Mouse (Mus musculus): Measurements from ENCODE around the gene Spsb3. TPM values are rescaled to one million over a fixed set of nuclear protein-coding genes. Genes with fewer than 3 reads are reported as not detected.
A peak's percentile ranks its signal among the peaks of the same experiment; 100 is the strongest.

Spsb3 gene
- polyA plus RNA-seq, 1 experiment, result 10.5 TPM

GRCm38 (mm10) chr17:24902671-24903474 lies 16.4 kb downstream of the Spsb3 start:
- H3K27me3 ChIP-seq (ENCODE audit: control insufficient read depth, insufficient read depth, low read length, poor library complexity, severe bottlenecking), result no peaks in the 10 kb centered on the region
- TF ChIP-seq POLR2A (IDR thresholded peaks at IDR 0.05; ENCODE audit: insufficient read depth, low read length), result no peak
- peak; percentile 66 for TF ChIP-seq CTCF (IDR thresholded peaks at IDR 0.05; ENCODE audit: low read depth, low read length)
- no peak for TF ChIP-seq EP300 (IDR thresholded peaks at IDR 0.05; ENCODE audit: insufficient read depth, low read depth, low read length)
- no peak overlapping the region for H3K27ac ChIP-seq (ENCODE audit: insufficient read depth, low read length)
- H3K9me3 ChIP-seq (replicated peaks; ENCODE audit: control insufficient read depth, insufficient read depth, low read length, poor library complexity, severe bottlenecking), result no peaks in the 10 kb centered on the region
- no peak overlapping the region for H3K4me3 ChIP-seq (ENCODE audit: low read depth, low read length)
- peaks cover 12% of the 10 kb centered on the region for H3K36me3 ChIP-seq (ENCODE audit: control insufficient read depth, insufficient read depth, low read length, poor library complexity, severe bottlenecking)
- H3K9ac ChIP-seq (ENCODE audit: low read depth, poor library complexity, severe bottlenecking), result no peak overlapping the region
- H3K4me1 ChIP-seq (ENCODE audit: control insufficient read depth, insufficient read depth, low read length), result no peaks in the 10 kb centered on the region

DNA sequence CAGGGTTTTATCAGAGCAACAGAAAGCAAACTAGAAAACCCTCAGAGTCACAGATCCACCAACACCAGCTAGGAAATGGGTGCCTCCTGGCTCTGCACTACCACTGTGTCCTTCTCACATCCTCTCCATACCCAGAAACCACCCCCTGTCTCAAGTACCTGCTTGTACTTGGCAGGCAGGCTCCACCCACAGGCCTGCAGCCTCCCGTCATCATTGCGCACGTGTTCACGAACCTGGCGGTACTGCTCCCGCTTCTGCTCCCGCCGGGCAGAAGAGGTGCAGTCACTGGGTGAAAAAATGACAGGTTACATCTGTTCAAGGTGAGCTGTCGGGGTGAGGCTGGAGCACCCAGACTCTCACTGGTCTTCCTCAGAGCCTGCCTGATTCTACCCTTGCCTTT lies 17.3 kb downstream of the Spsb3 start:
- Histone ChIP-seq H3K4me1 (ENCODE audit: control insufficient read depth, insufficient read depth, low read length) (no peaks in the 10 kb centered on the region), H3K4me3 (ENCODE audit: low read depth, low read length) (no peak overlapping the region), H3K9ac (ENCODE audit: low read depth, poor library complexity, severe bottlenecking) (no peak overlapping the region), H3K27ac (ENCODE audit: insufficient read depth, low read length) (no peak overlapping the region), H3K9me3 (replicated peaks; ENCODE audit: control insufficient read depth, insufficient read depth, low read length, poor library complexity, severe bottlenecking) (no peaks in the 10 kb centered on the region), H3K27me3 (ENCODE audit: control insufficient read depth, insufficient read depth, low read length, poor library complexity, severe bottlenecking) (no peaks in the 10 kb centered on the region), H3K36me3 (ENCODE audit: control insufficient read depth, insufficient read depth, low read length, poor library complexity, severe bottlenecking) (peaks cover 13% of the 10 kb centered on the region)
- TF ChIP-seq POLR2A (IDR thresholded peaks at IDR 0.05; ENCODE audit: insufficient read depth, low read length), result no peak
- no peak for TF ChIP-seq EP300 (IDR thresholded peaks at IDR 0.05; ENCODE audit: insufficient read depth, low read depth, low read length)
- no peak for TF ChIP-seq CTCF (IDR thresholded peaks at IDR 0.05; ENCODE audit: low read depth, low read length)

DNA sequence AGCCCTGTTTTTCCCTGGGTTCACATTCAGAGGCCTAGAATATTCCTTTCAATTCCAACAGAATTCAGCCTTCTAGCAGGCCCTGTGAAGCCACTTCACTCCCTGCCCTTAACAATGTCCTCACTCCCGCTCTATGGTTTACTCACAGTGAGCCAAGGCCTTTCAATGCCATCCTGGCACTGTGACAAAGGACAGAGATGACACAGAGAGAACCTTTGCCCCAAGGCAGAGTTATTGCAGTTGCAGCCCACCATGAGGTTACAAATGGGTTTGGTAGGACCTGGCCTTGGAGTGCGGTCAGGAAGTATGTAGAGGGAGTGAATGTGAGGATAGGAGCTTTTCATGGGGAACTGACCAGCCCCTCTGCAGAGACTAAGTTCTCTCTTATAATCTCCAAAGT lies 21.1 kb downstream of the Spsb3 start:
- Histone ChIP-seq H3K36me3 (ENCODE audit: control insufficient read depth, insufficient read depth, low read length, poor library complexity, severe bottlenecking) (peaks cover 17% of the 10 kb centered on the region), H3K4me3 (ENCODE audit: low read depth, low read length) (no peak overlapping the region), H3K9me3 (replicated peaks; ENCODE audit: control insufficient read depth, insufficient read depth, low read length, poor library complexity, severe bottlenecking) (no peaks in the 10 kb centered on the region), H3K27me3 (ENCODE audit: control insufficient read depth, insufficient read depth, low read length, poor library complexity, severe bottlenecking) (no peaks in the 10 kb centered on the region), H3K27ac (ENCODE audit: insufficient read depth, low read length) (no peak overlapping the region), H3K4me1 (ENCODE audit: control insufficient read depth, insufficient read depth, low read length) (no peaks in the 10 kb centered on the region), H3K9ac (ENCODE audit: low read depth, poor library complexity, severe bottlenecking) (no peak overlapping the region)
- TF ChIP-seq POLR2A (IDR thresholded peaks at IDR 0.05; ENCODE audit: insufficient read depth, low read length) (no peak), CTCF (IDR thresholded peaks at IDR 0.05; ENCODE audit: low read depth, low read length) (no peak), EP300 (IDR thresholded peaks at IDR 0.05; ENCODE audit: insufficient read depth, low read depth, low read length) (no peak)

DNA sequence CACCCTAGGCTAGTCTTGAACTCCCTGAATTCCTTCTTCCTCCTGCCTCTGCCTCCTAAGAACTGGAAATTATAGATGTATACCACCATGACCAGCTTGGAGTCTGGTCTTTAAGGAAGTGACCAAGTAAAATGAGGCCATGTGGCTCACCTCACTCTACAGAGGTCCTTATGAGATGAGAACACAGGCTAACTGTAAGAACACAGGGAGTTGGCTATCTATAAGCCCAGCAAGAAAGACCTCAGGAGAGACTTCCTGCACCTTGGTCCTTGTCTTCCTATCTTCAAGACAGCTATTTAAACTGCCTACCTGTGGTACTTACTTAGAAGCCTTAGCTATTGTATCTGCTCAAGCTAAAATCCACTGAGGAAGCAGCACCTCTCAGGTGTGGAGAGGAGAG lies 27.5 kb downstream of the Spsb3 start:
- no peak overlapping the region for H3K9ac ChIP-seq (ENCODE audit: low read depth, poor library complexity, severe bottlenecking)
- no peaks in the 10 kb centered on the region for H3K4me1 ChIP-seq (ENCODE audit: control insufficient read depth, insufficient read depth, low read length)
- H3K9me3 ChIP-seq (replicated peaks; ENCODE audit: control insufficient read depth, insufficient read depth, low read length, poor library complexity, severe bottlenecking), result no peaks in the 10 kb centered on the region
- no peaks in the 10 kb centered on the region for H3K27me3 ChIP-seq (ENCODE audit: control insufficient read depth, insufficient read depth, low read length, poor library complexity, severe bottlenecking)
- H3K36me3 ChIP-seq (ENCODE audit: control insufficient read depth, insufficient read depth, low read length, poor library complexity, severe bottlenecking), result peaks cover 27% of the 10 kb centered on the region
- TF ChIP-seq CTCF (IDR thresholded peaks at IDR 0.05; ENCODE audit: low read depth, low read length) (no peak), POLR2A (IDR thresholded peaks at IDR 0.05; ENCODE audit: insufficient read depth, low read length) (no peak), EP300 (IDR thresholded peaks at IDR 0.05; ENCODE audit: insufficient read depth, low read depth, low read length) (no peak)
- no peak overlapping the region for H3K27ac ChIP-seq (ENCODE audit: insufficient read depth, low read length)
- H3K4me3 ChIP-seq (ENCODE audit: low read depth, low read length), result no peak overlapping the region

- Histone ChIP-seq H3K4me1 (ENCODE audit: control insufficient read depth, insufficient read depth, low read length) (no peaks in the 10 kb centered on the region), H3K27me3 (ENCODE audit: control insufficient read depth, insufficient read depth, low read length, poor library complexity, severe bottlenecking) (no peaks in the 10 kb centered on the region), H3K4me3 (ENCODE audit: low read depth, low read length) (no peak overlapping the region), H3K9me3 (replicated peaks; ENCODE audit: control insufficient read depth, insufficient read depth, low read length, poor library complexity, severe bottlenecking) (no peaks in the 10 kb centered on the region), H3K27ac (ENCODE audit: insufficient read depth, low read length) (no peak overlapping the region), H3K9ac (ENCODE audit: low read depth, poor library complexity, severe bottlenecking) (no peak overlapping the region), H3K36me3 (ENCODE audit: control insufficient read depth, insufficient read depth, low read length, poor library complexity, severe bottlenecking) (peaks cover 24% of the 10 kb centered on the region)
- TF ChIP-seq POLR2A (IDR thresholded peaks at IDR 0.05; ENCODE audit: insufficient read depth, low read length) (no peak), CTCF (IDR thresholded peaks at IDR 0.05; ENCODE audit: low read depth, low read length) (no peak), EP300 (IDR thresholded peaks at IDR 0.05; ENCODE audit: insufficient read depth, low read depth, low read length) (no peak)
Observed at GRCm38 (mm10) chr17:24923246-24923645, 36.8 kb downstream of the Spsb3 start.

DNA sequence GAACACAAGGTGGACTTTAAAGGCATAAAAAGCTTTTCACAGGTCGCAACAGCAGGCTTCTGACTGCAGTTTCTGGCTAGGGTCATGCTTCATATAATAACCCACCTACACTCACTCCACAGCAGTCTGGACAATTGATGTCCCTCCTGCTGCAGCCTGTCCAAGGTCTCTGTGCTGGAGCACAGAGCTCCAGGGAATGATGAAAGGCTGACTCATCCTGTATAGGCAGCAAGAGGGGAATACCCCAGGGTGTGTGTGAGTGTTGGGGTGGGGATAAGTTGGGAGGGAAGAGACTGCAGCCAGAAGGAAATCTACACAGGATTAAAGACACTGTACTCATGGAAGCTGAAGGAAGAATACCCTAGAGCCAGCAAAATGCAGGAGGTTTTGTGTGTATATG lies 43.1 kb downstream of the Spsb3 start:
- Histone ChIP-seq H3K9me3 (replicated peaks; ENCODE audit: control insufficient read depth, insufficient read depth, low read length, poor library complexity, severe bottlenecking) (no peaks in the 10 kb centered on the region), H3K27ac (ENCODE audit: insufficient read depth, low read length) (peak overlapping the region; percentile 54; the same call in 1 of the 2 replicates), H3K9ac (ENCODE audit: low read depth, poor library complexity, severe bottlenecking) (no peak overlapping the region; the same call in 1 of the 2 replicates), H3K36me3 (ENCODE audit: control insufficient read depth, insufficient read depth, low read length, poor library complexity, severe bottlenecking) (peaks cover 13% of the 10 kb centered on the region), H3K4me1 (ENCODE audit: control insufficient read depth, insufficient read depth, low read length) (no peaks in the 10 kb centered on the region), H3K27me3 (ENCODE audit: control insufficient read depth, insufficient read depth, low read length, poor library complexity, severe bottlenecking) (no peaks in the 10 kb centered on the region), H3K4me3 (ENCODE audit: low read depth, low read length) (no peak overlapping the region)
- TF ChIP-seq EP300 (IDR thresholded peaks at IDR 0.05; ENCODE audit: insufficient read depth, low read depth, low read length) (no peak), CTCF (IDR thresholded peaks at IDR 0.05; ENCODE audit: low read depth, low read length) (no peak), POLR2A (IDR thresholded peaks at IDR 0.05; ENCODE audit: insufficient read depth, low read length) (no peak)
